Mouse (Mus musculus) ovary, postnatal 10 days (tissue): ENCODE measurements around the gene Palm3.
"Not testable (repeated sequence)": the region's sequence is repeated elsewhere in the genome, so short reads cannot be mapped to it uniquely, and the experiment has no call there.

Experiments used
- DNase-seq: peaks from one replicate; pipeline ENCODE4 v3.0.0; 2022; ENCODE audit warnings: low spot score

Palm3 gene

GRCm38 (mm10) chr8:84021096-84021495, at the start of gene Palm3:
Gene Palm3, plus strand, starts transcription at chr8:84021471.
- DNase-seq = no peak

GRCm38 (mm10) chr8:83971661-83972060, 49.6 kb upstream of the Palm3 start:
- DNase-seq = no peak

- DNase-seq = peak; percentile 96
These were observed 48.8 kb upstream of the Palm3 start, which contains the start of gene Prkaca for GRCm38 (mm10) chr8:83972150-83973120. Gene Prkaca, plus strand, starts transcription at chr8:83972993.

GRCm38 (mm10) chr8:83973161-83974031, 47.9 kb upstream of the Palm3 start:
- DNase-seq = no peak

- DNase-seq = no peak
These were observed 46.8 kb upstream of the Palm3 start for GRCm38 (mm10) chr8:83974521-83974920.

- DNase-seq = no peak
These were observed 45.1 kb upstream of the Palm3 start for GRCm38 (mm10) chr8:83976101-83976630.

- no peak for DNase-seq
These were observed 44.4 kb upstream of the Palm3 start for GRCm38 (mm10) chr8:83976779-83977350.

GRCm38 (mm10) chr8:83977646-83978045, 43.6 kb upstream of the Palm3 start:
- DNase-seq = no peak

GRCm38 (mm10) chr8:83978200-83978599, 43.1 kb upstream of the Palm3 start:
- DNase-seq = no peak

GRCm38 (mm10) chr8:83980250-83980649, 41.0 kb upstream of the Palm3 start:
- DNase-seq = no peak

- DNase-seq = no peak
These were observed 40.4 kb upstream of the Palm3 start for GRCm38 (mm10) chr8:83980845-83981244.

GRCm38 (mm10) chr8:83981533-83981932, 39.7 kb upstream of the Palm3 start:
- no peak for DNase-seq

GRCm38 (mm10) chr8:83982449-83982848, 38.8 kb upstream of the Palm3 start:
- no peak for DNase-seq

GRCm38 (mm10) chr8:83983222-83983621, 38.0 kb upstream of the Palm3 start:
- not testable (repeated sequence) for DNase-seq

GRCm38 (mm10) chr8:83989243-83989642, 32.0 kb upstream of the Palm3 start:
- DNase-seq = no peak

- no peak for DNase-seq
These were observed 31.1 kb upstream of the Palm3 start for GRCm38 (mm10) chr8:83990170-83990569.

GRCm38 (mm10) chr8:83992488-83992887, 28.8 kb upstream of the Palm3 start:
- no peak for DNase-seq

GRCm38 (mm10) chr8:83994030-83994429, 27.2 kb upstream of the Palm3 start:
- DNase-seq = no peak

GRCm38 (mm10) chr8:83995973-83996372, 25.3 kb upstream of the Palm3 start:
- DNase-seq = no peak

- peak; percentile 75 for DNase-seq
These were observed 24.4 kb upstream of the Palm3 start for GRCm38 (mm10) chr8:83996567-83997505.
